Mouse (Mus musculus): ENCODE results near the gene Tpi1.

DNA sequence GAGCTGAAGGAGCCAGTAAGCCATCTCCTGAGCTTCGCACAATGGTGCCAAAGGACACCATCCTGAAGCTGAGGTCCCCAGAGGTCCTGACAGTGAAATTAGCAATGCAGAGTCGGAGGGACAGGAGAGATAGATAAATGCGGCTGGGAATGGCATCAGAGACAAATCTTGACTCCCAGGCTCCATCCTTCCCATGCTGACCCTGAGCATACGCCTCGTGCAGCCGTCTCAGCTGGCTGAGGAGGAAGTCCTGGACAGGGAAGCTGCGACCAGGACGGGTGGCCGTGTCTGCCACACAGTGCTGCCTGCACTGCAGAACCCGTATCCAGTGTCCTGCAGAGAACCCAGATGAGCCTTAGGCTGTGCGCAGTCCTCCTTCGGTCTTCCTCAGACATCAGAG lies 40.6 kb upstream of the Tpi1 start:
- TF ChIP-seq CTCF (IDR thresholded peaks at IDR 0.05; ENCODE audit: borderline replicate concordance, extremely low read depth, insufficient read depth, insufficient read length) (no peak), POLR2A (IDR thresholded peaks at IDR 0.05; ENCODE audit: borderline replicate concordance, extremely low read depth, insufficient read depth, insufficient read length, poor library complexity, severe bottlenecking) (no peak)
